Mouse (Mus musculus) layer of hippocampus, adult 9-10 months (tissue): Measurements from ENCODE around the gene Ldlrad2.
A peak's percentile ranks its signal among the peaks of the same experiment; 100 is the strongest.
"Not testable (repeated sequence)": the region's sequence is repeated elsewhere in the genome, so short reads cannot be mapped to it uniquely, and the experiment has no call there.

Experiments
- DNase-seq: peaks from one replicate; pipeline ENCODE4 v3.0.0; 2022; ENCODE audit warnings: low spot score

The Ldlrad2 gene

GRCm38 (mm10) chr4:137574469-137574868 is at the start of gene Ldlrad2:
Gene Ldlrad2, minus strand, starts transcription at chr4:137574569.
- no peak for DNase-seq

- DNase-seq, result no peak
These were observed 48.5 kb upstream of the Ldlrad2 start for GRCm38 (mm10) chr4:137622847-137623246.

GRCm38 (mm10) chr4:137610256-137610655 is 35.9 kb upstream of the Ldlrad2 start:
- no peak for DNase-seq

DNA sequence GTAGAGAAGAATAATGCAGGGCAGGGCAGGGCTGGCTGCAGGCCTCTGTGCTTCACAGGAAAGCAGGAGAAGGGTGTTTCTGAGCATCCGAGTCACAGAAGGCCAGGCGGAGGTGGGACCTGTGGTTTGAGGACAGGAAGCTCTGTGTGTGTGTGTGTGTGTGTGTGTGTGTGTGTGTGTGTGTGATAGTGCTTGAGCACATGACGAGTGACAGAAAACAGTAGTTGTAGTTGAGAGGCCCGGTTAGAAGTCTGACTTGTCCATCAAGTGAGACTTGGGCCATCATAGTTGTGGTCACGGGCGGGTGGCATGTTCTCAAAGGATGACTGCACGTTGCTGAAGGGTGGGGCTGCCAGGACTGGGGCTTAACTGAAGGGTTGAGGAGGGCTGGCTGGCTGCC is 35.3 kb upstream of the Ldlrad2 start:
- no peak for DNase-seq

DNA sequence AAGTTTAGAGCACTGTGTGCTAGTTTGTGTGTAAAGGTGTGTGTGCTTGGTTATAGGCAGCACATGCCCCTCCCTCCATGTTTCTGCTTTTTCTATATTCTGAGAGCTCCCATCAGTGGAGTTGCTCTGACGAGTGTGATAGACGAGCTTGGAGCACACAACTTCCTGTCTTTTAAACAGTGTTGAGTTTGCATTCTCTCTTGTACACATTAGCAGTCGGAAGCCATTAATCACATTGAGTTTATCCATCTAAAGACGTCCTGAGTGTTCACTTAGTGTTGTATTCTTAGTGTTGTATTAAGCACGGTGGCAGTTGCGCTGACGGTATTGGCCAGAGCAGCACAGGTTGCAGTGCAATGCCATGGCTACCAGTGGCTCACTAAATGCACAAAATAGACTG is 34.9 kb upstream of the Ldlrad2 start:
- no peak for DNase-seq

GRCm38 (mm10) chr4:137607023-137607422 is 32.7 kb upstream of the Ldlrad2 start:
- no peak for DNase-seq

GRCm38 (mm10) chr4:137603449-137604171 is 29.2 kb upstream of the Ldlrad2 start:
- no peak for DNase-seq

DNA sequence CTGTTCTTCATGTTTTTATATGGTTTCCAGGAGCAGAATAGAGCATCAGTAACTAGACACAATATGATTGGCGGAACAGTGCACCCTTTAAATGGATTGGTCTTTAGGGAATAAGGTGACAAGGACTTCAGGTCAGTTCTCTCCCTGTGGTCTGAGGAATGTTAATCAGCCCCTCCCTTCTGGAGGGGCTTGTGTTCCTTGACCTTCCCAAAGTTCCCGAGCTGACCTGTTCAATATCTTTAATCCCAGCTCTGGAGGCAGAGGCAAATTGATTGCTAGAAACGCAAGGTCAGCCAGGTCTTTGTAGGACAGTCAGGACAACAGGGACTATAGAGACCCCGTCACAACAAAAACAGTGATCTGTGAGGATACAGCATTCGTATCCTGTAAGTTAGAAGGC is 24.2 kb upstream of the Ldlrad2 start:
- DNase-seq, result no peak

DNA sequence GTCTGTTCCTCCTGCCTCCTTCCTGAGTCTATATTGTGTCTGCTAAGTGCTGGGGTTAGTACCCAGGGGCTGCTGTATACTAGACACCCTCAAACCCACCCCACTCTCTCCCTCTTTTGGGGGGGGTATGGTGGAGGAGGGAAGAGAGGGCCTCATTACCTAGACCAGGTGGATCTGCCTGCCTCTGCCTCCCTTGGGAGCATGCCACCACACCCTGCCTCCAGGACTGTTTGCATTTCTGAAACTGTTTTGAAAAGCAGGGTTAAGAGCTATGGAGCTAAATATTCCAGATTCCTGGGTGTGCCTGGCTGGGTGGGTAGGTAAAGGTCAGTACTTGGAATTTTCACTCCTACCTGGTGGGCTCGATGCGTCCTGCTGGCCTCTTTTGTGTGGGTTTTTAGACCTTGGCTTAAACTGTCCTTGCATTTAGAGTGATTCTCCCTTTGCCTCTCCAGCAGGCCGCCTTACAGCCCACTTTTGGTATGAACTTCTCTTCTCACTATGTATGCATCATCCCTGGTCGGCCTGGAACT is 22.8 kb upstream of the Ldlrad2 start:
- DNase-seq, result no peak

DNA sequence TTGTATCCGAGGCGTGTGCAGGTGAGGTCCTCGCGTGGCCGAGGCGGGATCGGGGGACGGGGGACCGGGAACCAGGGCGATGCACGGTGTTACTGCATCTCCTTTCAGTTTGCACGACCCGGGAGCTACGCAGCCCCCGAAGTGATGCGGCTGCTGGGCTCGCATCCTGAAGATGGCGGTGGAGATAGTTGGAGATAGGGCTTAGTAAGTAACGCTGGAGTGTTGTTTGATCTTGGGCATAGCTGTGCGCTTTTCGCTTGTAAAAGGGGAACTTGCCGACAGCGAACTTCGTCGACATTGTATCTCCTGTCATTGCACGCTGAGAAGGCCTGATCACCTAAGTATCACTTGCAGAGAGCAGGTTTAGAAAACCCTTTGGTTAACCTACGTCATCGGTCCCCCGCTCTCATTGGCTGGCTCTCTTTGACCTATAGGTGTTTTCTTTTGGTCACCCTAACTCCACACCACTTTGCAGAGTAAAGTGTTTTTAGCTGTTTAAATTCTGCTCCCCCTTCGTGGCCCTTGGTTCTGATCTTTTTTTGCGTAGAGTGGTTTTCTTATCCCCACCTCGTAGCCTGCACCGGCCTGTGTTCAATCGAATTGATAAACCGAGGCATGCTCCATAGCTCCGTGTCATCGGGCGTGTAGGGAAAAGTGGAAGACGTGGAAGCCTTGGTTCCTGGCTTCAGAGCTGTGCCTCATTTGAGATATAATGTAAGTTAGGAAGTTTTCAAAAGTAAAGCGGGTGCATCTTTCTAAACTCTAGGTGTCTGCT is 20.3 kb upstream of the Ldlrad2 start:
- no peak for DNase-seq

- peak; percentile 98 for DNase-seq
These were observed 19.5 kb upstream of the Ldlrad2 start, which contains the start of gene Usp48 for GRCm38 (mm10) chr4:137593601-137594495. Gene Usp48, plus strand, starts transcription at chr4:137593755.

GRCm38 (mm10) chr4:137590961-137591360 is 16.6 kb upstream of the Ldlrad2 start:
- DNase-seq, result no peak

GRCm38 (mm10) chr4:137589586-137589985 is 15.2 kb upstream of the Ldlrad2 start:
- DNase-seq, result no peak

DNA sequence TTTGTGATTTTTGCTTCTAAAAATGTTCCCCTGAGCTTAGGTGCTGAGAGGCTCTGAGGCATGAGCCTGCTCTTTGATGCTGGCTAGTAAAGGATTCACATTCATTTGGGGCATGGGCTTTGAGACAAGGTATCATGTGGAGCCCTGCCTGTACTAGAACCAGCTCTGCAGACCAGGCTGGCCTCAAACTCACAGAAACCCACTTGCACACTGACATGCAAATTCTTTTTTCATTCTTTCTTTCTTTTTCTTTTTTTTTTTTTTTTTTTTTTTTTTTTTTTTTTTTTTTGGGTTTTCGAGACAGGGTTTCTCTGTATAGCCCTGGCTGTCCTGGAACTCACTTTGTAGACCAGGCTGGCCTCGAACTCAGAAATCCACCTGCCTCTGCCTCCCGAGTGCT is 14.7 kb upstream of the Ldlrad2 start:
- DNase-seq, result not testable (repeated sequence)

- DNase-seq, result no peak
These were observed 7.4 kb upstream of the Ldlrad2 start for GRCm38 (mm10) chr4:137581815-137582214.

DNA sequence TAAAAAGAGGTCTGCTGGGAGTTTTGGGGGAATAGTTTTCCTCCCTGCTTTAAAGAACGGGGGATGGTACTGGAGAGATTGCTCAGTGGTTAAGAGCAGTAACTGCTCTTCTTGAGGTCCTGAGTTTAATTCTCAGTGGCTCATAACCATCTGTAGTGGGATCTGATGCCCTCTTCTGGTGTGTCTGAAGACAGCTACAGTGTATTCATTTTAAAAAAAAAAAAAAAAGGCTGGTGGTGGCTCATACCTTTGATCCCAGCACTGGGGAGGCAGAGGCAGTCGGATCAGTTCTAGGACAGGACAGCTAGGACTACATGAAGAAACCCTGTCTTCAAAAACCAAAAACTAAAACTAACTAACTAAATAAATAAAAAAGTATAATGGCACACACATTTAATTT is 5.9 kb upstream of the Ldlrad2 start:
- no peak for DNase-seq

DNA sequence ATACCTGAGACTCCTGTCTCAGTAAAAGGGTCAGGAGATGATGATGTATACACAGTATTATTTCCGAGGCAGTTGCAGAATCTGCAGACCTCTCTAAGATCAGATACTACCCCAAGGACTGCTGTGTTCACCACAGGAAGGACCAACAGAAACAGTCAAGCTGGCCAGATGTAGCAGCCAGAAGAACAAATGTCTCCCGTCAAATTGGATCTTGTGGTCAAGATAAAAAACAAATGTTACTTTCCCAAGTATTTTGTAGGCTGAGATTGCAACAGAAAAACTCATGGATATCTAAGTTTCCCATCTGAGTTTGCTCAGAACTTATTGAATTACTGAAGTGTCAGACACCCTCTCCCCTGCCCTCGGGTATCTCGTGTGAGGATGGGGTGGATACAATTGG is 5.4 kb upstream of the Ldlrad2 start:
- no peak for DNase-seq

GRCm38 (mm10) chr4:137578181-137578845 is 3.9 kb upstream of the Ldlrad2 start:
- DNase-seq, result no peak

GRCm38 (mm10) chr4:137577486-137577885 is 3.1 kb upstream of the Ldlrad2 start:
- DNase-seq, result no peak

DNA sequence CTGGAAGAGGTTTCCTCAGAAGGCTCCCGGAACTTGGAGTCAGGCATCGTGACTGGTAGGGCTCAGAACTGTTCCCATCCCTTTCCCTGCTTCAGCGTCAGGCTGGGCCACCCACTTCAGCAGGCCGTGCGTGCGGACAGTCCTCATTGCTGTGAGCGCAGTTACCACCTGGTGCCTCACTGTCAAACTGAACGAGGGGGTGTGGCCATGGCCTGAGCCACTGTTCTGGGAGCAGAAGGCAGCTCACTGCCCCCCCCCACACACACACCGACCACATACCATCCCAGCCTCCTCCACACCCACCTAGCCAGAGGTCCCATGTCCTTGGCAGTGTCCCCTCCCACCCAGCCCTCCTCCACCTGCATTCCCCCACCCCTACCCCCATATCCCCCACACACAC is 4.5 kb downstream of the Ldlrad2 start:
- DNase-seq, result no peak

- no peak for DNase-seq
These were observed 17.6 kb downstream of the Ldlrad2 start for GRCm38 (mm10) chr4:137556673-137557210.
